Mouse (Mus musculus): ENCODE results near the gene Kcna1.

Kcna1 gene

DNA sequence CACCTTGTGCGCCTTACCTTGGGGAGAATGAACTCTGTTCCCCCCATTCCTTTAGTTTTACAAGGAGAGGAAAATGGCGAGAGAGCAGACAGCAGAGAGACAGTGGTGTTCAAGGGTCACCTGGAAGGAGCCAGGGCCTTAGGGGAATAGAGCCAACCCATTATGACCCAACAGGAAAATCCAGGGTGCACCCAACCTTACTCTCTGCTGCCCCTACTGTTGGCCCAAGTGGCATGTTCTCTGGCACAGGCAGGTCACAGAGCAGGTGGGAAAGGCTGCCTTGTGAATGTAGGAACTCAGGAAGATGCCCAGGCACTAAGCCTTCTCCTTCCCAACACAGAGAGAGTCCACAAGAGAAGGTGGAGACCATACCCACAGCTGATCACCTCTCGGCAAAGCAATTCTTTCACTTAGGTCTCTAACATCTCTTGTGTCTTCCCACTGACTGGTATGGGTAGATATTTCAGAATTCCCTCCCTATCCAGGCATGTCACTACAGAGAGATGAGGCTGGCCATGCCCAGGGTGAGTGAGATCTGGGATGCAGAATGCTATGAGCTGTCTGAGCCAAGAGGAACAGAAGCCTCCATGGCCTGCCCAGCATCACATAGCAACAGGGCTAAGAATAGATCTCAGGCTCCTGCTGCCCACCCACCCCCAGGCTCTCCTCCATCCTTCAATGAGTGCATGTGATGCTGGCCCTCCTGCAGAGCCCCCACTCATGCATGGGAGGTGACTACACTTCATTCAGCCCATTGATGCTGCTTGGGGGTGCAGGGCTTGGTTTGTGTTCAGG is 46.8 kb downstream of the Kcna1 start:
- peak; percentile 79 for DNase-seq (ENCODE audit: low read depth, low spot score)

DNA sequence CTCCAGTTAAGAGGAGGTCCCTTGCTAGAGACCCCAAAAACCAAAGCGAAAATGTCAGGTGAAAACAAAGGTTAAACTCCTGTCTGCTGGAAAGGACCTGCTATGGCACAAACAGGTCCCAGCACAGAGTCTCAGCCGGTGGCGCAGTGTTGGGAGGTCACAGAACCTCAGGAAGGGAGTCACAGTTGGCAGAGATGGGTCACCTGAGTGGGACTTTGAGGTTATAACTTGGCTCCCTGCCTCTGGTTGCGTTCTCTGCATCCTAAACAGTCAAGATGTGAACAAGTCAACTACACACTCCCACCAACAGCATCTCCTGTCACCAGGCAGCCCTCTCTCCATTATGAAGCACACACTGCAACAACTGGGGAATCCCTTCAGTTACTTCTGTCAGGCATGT is 48.4 kb downstream of the Kcna1 start:
- DNase-seq (ENCODE audit: low read depth, low spot score) = no peak

DNA sequence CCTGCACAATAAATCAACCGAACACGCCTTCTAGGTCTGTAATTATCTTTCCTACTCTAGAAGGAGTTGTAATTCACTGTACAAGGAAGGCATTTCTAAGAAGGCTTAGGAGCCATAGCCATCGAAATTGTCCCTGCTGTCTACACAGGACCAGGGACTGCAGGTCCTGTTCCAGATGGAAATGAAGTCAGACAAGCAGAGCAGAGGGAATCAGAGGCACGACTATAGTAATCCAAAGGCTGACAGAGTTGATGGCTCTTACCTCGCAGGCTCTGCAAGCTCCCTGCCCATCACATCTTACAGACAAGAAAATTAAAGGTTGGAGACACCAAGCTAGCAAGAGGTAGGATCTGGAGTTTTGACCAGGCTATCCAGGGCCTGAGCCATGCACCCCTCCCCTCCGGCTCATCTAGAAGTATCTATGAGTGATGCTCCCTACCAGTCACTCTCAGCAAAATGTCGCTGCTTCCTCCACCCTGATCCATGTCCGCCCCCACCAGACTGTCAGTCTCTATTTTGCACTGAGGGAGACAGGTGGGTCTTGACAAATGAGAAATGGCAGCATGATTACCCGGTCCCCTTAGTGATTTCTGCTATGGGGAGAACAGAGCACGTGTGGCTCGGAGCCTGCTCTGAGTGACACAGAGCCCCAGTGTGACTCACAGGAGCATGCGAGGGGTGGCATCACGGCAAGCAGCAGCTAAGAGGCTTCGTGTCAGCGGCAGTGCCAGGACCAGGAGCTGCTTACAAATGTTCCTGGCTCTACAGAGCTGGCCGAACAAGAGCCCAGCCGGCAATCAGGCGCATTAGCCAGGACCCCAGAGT is 50.2 kb downstream of the Kcna1 start:
- peak; percentile 93 for DNase-seq (ENCODE audit: low read depth, low spot score)

DNA sequence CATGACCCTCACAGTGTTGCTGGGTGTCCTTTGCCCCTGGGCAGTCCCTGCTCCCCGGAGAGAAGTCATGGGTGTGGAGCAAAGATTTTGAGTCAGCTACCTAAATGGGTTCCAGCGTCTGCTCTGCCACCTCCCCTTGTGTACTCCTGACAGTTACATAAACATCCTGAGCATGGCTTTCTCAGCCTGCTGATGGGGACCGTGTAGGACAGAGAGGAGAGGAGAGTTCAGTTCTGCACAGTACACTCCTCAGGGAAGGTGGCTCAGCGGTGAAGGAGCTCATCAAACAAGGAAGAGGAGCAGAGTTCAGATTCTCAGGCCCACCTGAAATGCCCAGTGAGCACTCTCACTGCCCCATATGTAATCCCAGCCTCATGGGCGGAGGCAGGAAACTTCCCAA is 51.1 kb downstream of the Kcna1 start:
- DNase-seq (ENCODE audit: low read depth, low spot score) = peak; percentile 72

DNA sequence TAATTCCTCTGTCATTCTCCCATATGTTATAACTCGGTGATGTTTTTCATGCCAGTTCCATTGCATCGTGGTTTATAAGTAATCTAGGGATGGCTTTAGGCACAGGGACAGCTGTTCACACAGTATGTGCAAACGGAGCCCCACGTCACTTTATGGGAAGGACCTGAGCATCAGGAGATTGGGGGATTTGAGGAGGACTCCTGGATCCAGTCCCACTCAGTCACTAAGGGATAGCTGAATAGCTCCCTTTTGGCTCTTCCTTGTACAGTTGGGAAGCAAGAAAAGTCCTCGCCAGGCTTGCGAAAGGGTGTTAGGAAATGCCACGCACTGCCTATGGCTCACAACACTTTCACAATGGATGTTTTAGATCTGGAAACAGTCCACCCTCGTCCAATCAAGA is 51.8 kb downstream of the Kcna1 start:
- peak; percentile 64 for DNase-seq (ENCODE audit: low read depth, low spot score)

DNA sequence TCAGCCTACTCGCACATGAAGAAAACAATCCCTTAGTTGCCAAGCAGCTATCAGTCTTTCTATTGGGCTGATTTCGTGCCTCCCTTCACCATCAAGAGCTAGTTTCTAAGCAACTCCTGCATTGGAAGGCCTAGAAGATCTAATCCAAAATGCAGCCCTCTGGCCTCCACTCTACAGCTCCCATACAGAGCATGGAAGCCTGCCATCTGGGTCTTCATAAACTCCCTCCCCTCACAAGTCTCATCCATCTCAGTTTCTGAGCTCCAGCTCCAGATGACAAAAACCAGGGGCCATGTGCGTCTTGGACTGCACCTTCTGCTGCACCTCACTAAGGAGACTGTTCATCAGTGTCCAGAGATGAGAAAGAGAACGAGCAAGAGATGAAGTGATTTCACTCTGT is 52.8 kb downstream of the Kcna1 start:
- DNase-seq (ENCODE audit: low read depth, low spot score) = no peak

Data from brain, adult 2 months (tissue).